Mouse (Mus musculus) midbrain, embryonic 10.5 days (tissue): ENCODE results near the gene Mettl8. TPM values are rescaled to one million over a fixed set of nuclear protein-coding genes. Genes with fewer than 3 reads are reported as not detected.

ENCODE experiments used
- DNase-seq: peaks from one replicate; pipeline ENCODE4 v3.0.0-alpha.2; 2017; ENCODE audit warnings: low spot score
- H3K27ac ChIP-seq: fragments of 300-500 bp; sonication (generic); replicated peaks from 2 replicates; pipeline ENCODE4 v1.5.1; 2016; ENCODE audit warnings: mild to moderate bottlenecking
- H3K27me3 ChIP-seq: fragments of 300-500 bp; sonication (generic); 2 replicates; pipeline ENCODE4 v1.6.1; 2016; ENCODE audit warnings: low read depth, mild to moderate bottlenecking; ENCODE audit not compliant: poor library complexity, severe bottlenecking
- H3K36me3 ChIP-seq: fragments of 300-500 bp; sonication (generic); 2 replicates; pipeline ENCODE4 v1.6.1; 2016; ENCODE audit warnings: mild to moderate bottlenecking, moderate library complexity
- H3K4me1 ChIP-seq: fragments of 300-500 bp; sonication (generic); 2 replicates; pipeline ENCODE4 v1.6.1; 2016
- H3K4me3 ChIP-seq: fragments of 300-500 bp; sonication (generic); 2 replicates; pipeline ENCODE4 v1.5.1; 2016; ENCODE audit warnings: mild to moderate bottlenecking, moderate library complexity
- H3K9me3 ChIP-seq: fragments of 300-500 bp; sonication (generic); replicated peaks from 2 replicates; pipeline ENCODE4 v1.6.1; 2016; ENCODE audit warnings: mild to moderate bottlenecking
- WGBS: fragments of 180-500 bp; shearing (Covaris S2); methylation state at CpG from one replicate; pipeline ENCODE4 v1.1.7; 2016; 5-methylcytosine and 5-hydroxymethylcytosine counted together
- polyA plus RNA-seq: library from polyadenylated mRNA; unstranded; fragments of >200 nt; fragmentation: Nextera tagmentation; extraction: Ambion mirVana; gene quantifications from 2 replicates; pipeline ENCODE4 v1.2.1, GENCODE M21; 2016

The Mettl8 gene
- polyA plus RNA-seq, 1 experiment from 2014 or later = 21.6 TPM

- Histone ChIP-seq H3K36me3 (no peaks in the 10 kb centered on the region), H3K4me1 (peaks cover 5% of the 10 kb centered on the region), H3K27me3 (no peaks in the 10 kb centered on the region), H3K9me3 (no peaks in the 10 kb centered on the region), H3K4me3 (no peak overlapping the region), H3K27ac (no peak overlapping the region)
- whole genome bisulfite sequencing = 89% methylated on average over 2 of the region's 2 CpGs
- DNase-seq = no peak
Observed at GRCm38 (mm10) chr2:70964809-70965208, 90.6 kb downstream of the Mettl8 start.

GRCm38 (mm10) chr2:70962921-70963320 is 92.5 kb downstream of the Mettl8 start:
- Histone ChIP-seq H3K9me3 (no peaks in the 10 kb centered on the region), H3K36me3 (no peaks in the 10 kb centered on the region), H3K27ac (no peak overlapping the region), H3K4me3 (no peak overlapping the region), H3K27me3 (no peaks in the 10 kb centered on the region), H3K4me1 (peaks cover 13% of the 10 kb centered on the region)
- DNase-seq = no peak
- WGBS = 78% methylated on average over 1 of the region's 1 CpGs

GRCm38 (mm10) chr2:70961086-70961941 is 94.1 kb downstream of the Mettl8 start:
- Histone ChIP-seq H3K4me3 (no peak overlapping the region), H3K27me3 (no peaks in the 10 kb centered on the region), H3K27ac (no peak overlapping the region), H3K4me1 (peaks cover 13% of the 10 kb centered on the region), H3K9me3 (no peaks in the 10 kb centered on the region), H3K36me3 (no peaks in the 10 kb centered on the region)
- 80% methylated on average over 6 of the region's 6 CpGs for WGBS
- DNase-seq = no peak

DNA sequence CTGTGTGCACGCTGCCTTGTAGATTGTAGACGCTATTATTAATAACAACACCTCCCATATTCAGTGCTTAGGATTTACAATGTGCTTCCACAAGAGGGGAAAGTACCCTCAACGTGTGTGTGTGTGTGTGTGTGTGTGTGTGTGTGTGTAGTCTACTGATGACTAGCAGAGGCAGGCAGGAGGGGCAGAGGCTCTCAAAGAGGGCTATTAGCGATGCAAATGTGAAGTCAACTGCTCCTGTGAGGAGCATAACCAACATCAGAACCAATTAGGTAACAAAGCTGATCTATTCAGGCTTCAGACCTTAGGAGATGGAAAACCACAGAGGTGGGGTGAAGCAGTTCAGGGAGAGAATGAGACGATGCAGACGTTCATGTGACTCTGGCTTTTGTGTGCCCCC is 95.3 kb downstream of the Mettl8 start:
- H3K27me3 ChIP-seq = no peaks in the 10 kb centered on the region
- WGBS = 86% methylated on average over 6 of the region's 6 CpGs
- H3K4me1 ChIP-seq = peaks cover 13% of the 10 kb centered on the region
- H3K36me3 ChIP-seq = no peaks in the 10 kb centered on the region
- H3K9me3 ChIP-seq = no peaks in the 10 kb centered on the region
- no peak overlapping the region for H3K27ac ChIP-seq
- DNase-seq = no peak
- no peak overlapping the region for H3K4me3 ChIP-seq

- WGBS = 55% methylated on average over 7 of the region's 7 CpGs
- no peaks in the 10 kb centered on the region for H3K27me3 ChIP-seq
- peaks cover 13% of the 10 kb centered on the region for H3K4me1 ChIP-seq
- H3K4me3 ChIP-seq = no peak overlapping the region
- H3K9me3 ChIP-seq = no peaks in the 10 kb centered on the region
- DNase-seq = no peak
- no peak overlapping the region for H3K27ac ChIP-seq
- no peaks in the 10 kb centered on the region for H3K36me3 ChIP-seq
Observed at GRCm38 (mm10) chr2:70959337-70959736, 96.0 kb downstream of the Mettl8 start.

GRCm38 (mm10) chr2:70958536-70958935 is 96.8 kb downstream of the Mettl8 start:
- Histone ChIP-seq H3K9me3 (no peaks in the 10 kb centered on the region), H3K27ac (no peak overlapping the region), H3K4me3 (no peak overlapping the region), H3K4me1 (peaks cover 13% of the 10 kb centered on the region), H3K36me3 (no peaks in the 10 kb centered on the region), H3K27me3 (no peaks in the 10 kb centered on the region)
- no peak for DNase-seq
- 80% methylated on average over 7 of the region's 7 CpGs for WGBS

DNA sequence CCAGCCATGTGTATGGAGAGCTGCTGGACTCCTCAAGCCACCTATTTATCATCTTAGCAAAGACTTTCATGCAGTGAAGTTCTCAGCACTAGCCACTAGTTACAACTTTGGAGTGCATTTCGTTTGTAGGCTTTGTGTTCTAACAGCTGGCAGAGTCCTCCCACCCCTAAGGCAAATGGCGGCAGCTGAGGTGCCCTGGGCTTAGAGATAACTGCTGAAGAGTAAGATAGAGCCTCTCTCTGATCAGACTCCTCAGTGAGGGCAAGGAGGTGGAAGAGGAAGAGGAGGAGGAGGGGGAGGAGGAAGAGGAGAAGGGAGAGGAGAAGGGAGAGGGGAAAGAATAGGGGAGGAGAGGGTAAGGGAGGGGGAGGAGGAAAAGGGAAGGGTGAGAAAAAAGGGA is 101.8 kb downstream of the Mettl8 start:
- H3K4me1 ChIP-seq = no peaks in the 10 kb centered on the region
- H3K36me3 ChIP-seq = no peaks in the 10 kb centered on the region
- no peak for DNase-seq
- no peak overlapping the region for H3K4me3 ChIP-seq
- no peaks in the 10 kb centered on the region for H3K27me3 ChIP-seq
- H3K9me3 ChIP-seq = no peaks in the 10 kb centered on the region
- WGBS = 77% methylated on average over 2 of the region's 2 CpGs
- H3K27ac ChIP-seq = no peak overlapping the region

DNA sequence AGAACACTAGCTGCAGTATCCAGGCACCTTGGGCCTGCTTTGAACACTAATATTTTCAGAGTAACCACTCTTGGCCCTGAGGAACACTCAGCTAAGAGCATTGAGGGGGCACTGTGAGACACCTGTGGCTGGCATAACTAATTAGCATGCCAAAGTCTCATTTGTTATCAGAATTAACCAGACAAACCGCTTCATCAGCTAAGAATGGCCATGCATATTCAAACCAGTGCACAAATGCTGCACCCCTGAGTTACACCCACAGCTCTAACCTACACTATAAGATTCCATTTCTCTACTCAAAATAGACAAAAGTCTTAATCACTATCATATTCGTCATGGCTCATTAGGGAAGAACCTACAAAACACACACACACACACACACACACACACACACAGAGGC is 103.4 kb downstream of the Mettl8 start:
- Histone ChIP-seq H3K4me3 (no peak overlapping the region), H3K36me3 (no peaks in the 10 kb centered on the region), H3K4me1 (no peaks in the 10 kb centered on the region), H3K27ac (no peak overlapping the region), H3K27me3 (no peaks in the 10 kb centered on the region), H3K9me3 (no peaks in the 10 kb centered on the region)
- DNase-seq = no peak
- WGBS = 89% methylated on average over 2 of the region's 2 CpGs

DNA sequence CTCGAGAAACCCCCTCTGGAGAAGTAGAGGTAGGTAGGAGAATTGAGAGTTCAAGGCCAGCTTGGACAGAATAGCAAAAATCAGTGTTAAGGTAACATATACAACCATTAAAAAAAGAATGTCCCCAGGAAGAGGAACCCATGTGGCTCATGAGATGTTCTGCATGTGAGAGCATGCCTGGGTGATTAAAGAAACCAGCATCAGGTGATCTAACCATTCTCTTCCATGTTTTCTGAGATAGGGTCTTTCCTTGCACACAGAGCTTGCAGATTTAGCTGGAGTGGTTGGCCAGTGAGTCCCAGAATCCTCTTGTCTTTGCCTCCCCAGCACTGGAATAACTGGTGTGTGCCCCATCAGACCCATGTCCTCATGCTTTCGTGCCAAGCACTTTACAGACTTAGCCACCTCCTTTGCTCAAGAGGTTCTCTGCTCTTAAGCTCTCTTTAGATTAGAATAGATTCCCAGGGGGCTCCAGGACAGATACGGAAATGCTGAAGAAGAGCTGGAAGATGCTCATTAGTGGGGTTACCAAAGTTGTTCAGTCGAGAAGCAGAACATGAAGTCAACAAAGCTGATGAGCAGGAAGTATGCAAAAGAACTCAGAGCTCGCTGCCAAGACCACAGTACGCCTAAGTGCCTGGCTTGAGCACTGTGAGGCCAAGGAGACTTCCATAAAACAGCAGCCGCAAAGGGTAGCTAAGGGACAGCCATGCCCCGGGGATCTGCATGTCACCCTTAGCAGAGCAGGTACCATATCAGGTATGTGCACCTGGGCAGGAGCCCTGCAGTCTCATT is 110.7 kb downstream of the Mettl8 start:
- Histone ChIP-seq H3K27me3 (no peaks in the 10 kb centered on the region), H3K27ac (no peak overlapping the region), H3K9me3 (no peaks in the 10 kb centered on the region), H3K4me3 (no peak overlapping the region), H3K36me3 (no peaks in the 10 kb centered on the region), H3K4me1 (peaks cover 4% of the 10 kb centered on the region; the same call in 1 of the 2 replicates)
- 84% methylated on average over 8 of the region's 8 CpGs for WGBS
- DNase-seq = no peak

GRCm38 (mm10) chr2:70940826-70941225 is 114.6 kb downstream of the Mettl8 start:
- Histone ChIP-seq H3K4me3 (no peak overlapping the region), H3K36me3 (no peaks in the 10 kb centered on the region), H3K27me3 (no peaks in the 10 kb centered on the region), H3K27ac (no peak overlapping the region), H3K9me3 (no peaks in the 10 kb centered on the region), H3K4me1 (peaks cover 7% of the 10 kb centered on the region; the same call in 1 of the 2 replicates)
- 79% methylated on average over 14 of the region's 14 CpGs for WGBS
- DNase-seq = no peak

GRCm38 (mm10) chr2:70938844-70939494 is 116.4 kb downstream of the Mettl8 start:
- H3K4me3 ChIP-seq = peak overlapping the region; percentile 14; the same call in 1 of the 2 replicates
- H3K27ac ChIP-seq = no peak overlapping the region
- H3K9me3 ChIP-seq = no peaks in the 10 kb centered on the region
- H3K27me3 ChIP-seq = no peaks in the 10 kb centered on the region
- no peaks in the 10 kb centered on the region for H3K36me3 ChIP-seq
- 85% methylated on average over 21 of the region's 21 CpGs for WGBS
- no peak for DNase-seq
- peaks cover 7% of the 10 kb centered on the region; the same call in 1 of the 2 replicates for H3K4me1 ChIP-seq

DNA sequence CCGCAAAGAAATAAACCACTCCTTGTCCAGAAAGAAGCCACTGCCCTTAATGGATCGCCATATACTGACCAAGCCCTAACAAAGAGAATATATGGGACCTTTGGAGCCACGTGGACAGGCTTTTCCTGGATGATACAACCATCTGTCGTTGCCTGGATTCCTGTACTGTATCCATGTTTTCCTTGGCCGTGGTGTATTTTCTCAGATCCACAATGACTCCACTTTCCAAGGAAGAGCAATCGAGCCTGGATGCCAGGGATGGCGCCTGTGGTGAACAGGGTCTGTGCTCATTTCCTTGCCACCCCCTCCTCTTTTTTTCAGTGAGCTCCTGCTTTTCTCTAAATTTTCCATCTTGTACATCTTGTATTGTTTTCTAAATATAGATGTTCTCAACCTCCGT is 120.6 kb downstream of the Mettl8 start:
- Histone ChIP-seq H3K4me3 (no peak overlapping the region), H3K9me3 (no peaks in the 10 kb centered on the region), H3K27me3 (no peaks in the 10 kb centered on the region), H3K36me3 (no peaks in the 10 kb centered on the region), H3K4me1 (0 out of 2 replicates have a peak, but pooled peaks cover 2% of the 10 kb centered on the region), H3K27ac (no peak overlapping the region)
- WGBS = 85% methylated on average over 8 of the region's 8 CpGs
- no peak for DNase-seq
